Mouse (Mus musculus) spleen, postnatal 14 days (tissue): ENCODE data around the gene Sesn1.
A peak's percentile ranks its signal among the peaks of the same experiment; 100 is the strongest.
"Not testable (repeated sequence)": the region's sequence is repeated elsewhere in the genome, so short reads cannot be mapped to it uniquely, and the experiment has no call there.

Experiments used
- DNase-seq, 2 experiments: peaks; one replicate each; pipeline ENCODE4 v3.0.0; 2021 to 2022; ENCODE audit warnings: low spot score in 2 of 2

Sesn1 gene

DNA sequence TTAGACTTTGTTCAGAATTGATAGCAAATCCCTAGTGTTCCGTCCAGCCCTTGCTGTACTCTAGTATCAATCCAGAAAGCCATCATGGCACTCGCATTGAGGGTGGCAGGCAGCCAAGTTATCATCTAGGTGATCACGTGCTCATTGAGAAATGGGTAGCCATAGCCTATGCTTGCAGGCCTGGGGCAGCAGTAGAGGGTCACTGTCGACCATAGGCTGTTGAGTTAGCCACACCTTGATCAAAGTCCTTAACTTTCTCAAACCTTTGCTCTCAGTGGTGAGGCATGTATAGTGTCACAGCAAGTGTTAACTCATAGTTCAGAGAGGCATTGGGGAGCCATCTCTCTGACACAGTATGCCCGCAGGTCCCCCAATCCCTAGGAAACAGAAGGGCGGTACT is 11.4 kb downstream of the Sesn1 start:
- no peak for DNase-seq

DNA sequence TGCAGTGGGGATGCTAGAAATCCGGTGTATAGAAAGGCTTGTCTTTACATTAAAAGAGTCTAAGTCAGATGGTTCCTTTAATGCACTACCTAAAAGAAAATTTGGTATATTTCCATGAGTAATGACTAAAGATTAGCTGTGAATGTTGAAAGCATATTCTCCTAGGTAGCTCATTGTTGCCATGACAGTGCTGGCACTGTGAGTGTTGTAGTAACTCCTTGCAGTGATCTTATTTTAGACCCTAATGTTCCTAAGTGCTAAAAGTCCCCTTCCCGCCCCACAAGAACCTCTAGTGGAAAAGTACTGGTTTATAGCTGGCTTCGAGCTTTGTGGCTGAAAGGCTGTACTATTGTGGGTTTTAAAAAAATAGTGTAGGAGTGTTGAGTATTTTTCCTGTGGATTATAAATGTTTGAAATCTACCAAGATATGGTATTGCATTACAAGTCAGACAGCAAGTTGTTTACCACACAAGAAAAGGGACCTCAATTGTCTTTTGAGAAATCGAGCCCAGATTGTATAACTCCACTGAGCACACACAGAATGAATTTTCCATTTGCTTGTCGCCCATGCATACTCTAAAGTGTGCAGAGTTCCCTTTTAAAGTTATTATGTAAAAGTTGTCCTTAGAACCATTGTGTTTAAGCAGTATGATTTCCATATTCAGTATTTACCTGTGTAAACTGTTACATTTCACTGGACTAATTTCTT is 13.0 kb downstream of the Sesn1 start:
- DNase-seq = no peak

DNA sequence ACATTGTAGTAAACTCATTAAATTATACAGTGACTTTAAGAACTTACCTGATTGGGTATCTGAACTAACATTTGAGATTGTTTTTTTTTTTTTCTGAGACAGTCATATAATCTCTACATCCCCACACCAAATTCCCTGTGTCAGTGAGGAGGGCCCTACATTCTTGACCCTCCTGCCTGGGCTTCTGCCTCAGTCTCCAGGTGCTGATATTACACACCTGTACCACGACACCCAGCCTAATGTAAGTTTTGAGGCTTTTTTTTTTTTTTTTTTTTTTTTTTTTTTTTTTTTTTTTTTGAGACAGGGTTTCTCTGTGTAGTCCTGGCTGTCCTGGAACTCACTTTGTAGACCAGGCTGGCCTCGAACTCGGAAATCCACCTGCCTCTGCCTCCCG is 13.5 kb downstream of the Sesn1 start:
- not testable (repeated sequence) for DNase-seq

DNA sequence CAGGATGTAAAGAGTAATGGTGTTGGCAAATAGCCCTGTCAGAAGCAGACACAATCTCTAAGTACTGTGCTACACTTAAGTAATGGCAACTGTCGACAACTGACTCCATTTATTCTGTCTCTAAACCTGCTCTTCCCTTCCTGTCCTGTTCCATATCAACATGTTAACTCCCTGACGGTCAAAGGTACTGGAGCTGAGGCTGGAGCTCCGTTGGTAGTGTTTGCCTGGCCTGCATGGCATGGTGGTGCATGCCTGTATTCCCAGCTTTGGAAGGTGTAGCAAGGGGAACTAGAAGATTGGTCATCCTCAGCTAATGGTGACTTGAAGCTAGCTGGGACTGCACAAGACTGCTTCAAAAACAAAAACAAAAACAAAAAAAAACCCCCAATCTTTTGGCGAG is 14.2 kb downstream of the Sesn1 start:
- no peak for DNase-seq

DNA sequence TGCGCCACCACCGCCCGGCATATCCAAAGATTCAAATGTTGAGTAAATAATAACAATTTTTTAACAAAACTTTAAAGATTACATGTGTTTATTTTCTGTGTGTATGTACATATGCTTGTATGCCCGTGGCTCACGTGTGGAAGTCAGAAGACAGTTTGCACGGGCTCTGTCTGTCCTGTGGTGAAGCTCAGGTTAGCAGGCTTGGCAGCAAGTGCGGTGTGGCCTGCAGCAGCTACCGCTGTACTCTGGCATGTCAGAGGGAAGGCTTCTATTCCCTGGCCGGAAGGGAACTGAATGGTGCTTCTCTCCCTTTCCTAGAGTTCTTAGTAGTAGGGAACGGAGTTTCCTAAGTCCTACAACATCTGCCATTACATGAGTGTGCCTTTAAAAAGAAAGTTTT is 15.3 kb downstream of the Sesn1 start:
- DNase-seq = no peak

DNA sequence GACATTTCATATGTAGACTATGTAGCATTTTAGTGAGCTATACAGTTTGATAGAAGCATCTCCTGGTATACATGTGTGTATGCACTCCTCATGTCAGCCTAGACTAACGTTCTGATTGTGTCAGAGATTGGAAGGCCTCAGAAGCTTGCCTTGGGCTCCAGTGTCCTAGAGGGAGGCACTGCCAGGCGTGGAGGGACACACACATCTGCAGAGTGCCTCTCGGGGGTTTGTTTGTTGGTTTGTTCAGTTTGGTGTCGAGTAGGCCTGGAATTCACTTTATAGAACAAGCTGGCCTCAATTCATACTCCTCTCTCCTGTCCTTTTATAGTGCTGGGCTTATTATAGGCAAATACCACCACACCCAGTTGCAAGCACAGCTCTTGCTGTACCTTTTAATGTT is 16.3 kb downstream of the Sesn1 start:
- no peak for DNase-seq

DNA sequence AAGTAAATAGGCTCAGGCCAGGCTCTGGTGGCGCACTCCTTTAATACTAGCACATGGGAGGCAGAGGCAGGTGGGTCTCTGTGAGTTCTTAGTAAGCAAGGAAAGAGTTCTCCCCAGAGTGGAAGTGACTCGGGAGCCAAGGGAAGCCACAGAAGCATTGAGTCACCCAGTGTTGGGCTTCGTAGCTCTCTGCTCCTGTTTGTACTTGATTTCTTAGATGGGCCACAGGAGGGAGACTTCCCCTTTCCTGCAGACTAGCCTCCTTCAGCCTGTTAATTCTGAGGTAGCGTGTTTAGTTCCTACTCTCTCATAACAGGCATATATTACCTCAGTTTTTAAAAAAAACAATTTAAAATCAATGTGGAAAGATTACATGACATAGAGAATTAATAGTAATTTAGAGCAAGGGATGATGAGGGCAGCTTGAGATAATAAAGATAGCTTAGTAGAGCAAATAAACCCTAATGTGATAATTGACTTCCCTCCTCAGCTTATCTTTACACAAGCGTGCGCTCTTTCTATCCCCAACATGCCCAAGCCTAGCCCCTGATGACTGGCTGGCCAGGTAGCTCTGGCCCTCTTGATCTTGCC is 16.9 kb downstream of the Sesn1 start:
- DNase-seq = no peak

DNA sequence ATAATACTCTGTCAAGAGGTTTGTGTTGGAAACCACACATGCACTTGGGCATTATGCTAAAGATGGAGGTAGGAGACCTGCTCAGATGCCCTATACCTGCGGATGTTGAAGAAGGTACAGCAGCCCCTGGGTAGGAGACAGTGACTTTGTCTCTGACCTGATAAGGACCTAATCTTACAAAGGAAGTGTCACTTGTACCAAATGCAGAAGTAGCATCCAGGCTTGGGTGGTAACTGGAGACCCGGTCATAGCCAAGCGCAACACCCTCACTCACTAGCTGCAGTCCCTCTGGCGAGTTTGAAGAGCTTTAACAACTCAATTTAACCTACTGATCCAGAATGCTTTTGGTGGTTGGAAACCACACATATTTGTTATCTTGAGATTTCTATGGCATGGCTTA is 18.0 kb downstream of the Sesn1 start:
- no peak for DNase-seq

DNA sequence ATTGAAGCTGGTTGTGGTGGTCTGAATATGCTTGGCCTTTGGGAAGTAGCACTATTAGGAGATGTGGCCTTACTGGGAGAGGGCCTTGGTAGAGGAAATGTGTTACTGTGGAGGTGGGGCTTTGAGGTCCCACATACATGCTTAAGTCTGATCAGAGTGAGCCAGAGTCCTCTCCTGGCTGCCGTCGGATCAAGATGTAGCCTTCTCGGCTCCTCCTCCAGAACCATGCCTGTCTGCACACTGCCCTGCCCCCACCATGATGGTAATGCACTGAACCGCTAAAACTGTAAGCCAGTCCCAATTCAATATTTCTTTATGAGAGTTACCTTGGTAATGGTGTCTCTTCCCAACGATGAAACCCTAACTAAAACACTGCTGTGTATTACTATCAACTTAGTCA is 19.5 kb downstream of the Sesn1 start:
- no peak for DNase-seq

DNA sequence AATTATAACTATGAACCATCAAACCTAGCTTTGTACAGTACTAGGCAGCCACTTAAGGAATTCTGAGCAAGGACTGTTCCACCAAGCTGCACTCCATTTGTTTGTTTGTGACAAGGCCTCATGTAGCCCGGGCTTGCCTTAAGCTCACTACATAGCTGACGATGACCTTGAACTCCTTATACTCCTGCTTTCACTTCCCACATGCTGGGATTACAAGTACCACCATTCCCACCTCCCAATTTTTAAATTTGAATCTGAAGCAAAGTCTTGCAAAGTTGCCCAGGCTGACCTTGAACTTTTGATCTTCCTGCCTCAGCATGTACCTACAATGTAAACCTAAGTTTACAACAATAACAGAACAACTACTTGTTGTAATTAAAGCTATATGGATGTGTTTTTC is 20.2 kb downstream of the Sesn1 start:
- no peak for DNase-seq

DNA sequence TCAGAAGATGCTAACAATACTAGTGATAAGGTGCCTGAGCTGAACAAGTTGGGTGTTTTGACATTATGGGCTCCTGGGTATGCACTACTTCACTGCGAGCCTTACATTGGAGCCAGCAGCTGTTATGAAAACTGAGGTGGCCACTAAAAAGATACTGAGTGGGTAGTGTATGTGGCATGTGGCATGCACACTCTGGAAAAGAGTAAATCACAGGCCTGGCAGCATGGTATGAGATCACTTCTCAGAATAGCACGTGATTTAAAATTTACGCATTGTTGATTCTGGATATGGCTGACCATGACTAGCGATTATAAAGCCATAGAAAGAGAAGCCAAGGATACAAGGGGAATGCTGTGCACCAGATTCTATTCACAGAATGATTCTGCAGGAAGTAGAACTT is 20.7 kb downstream of the Sesn1 start:
- DNase-seq = no peak

DNA sequence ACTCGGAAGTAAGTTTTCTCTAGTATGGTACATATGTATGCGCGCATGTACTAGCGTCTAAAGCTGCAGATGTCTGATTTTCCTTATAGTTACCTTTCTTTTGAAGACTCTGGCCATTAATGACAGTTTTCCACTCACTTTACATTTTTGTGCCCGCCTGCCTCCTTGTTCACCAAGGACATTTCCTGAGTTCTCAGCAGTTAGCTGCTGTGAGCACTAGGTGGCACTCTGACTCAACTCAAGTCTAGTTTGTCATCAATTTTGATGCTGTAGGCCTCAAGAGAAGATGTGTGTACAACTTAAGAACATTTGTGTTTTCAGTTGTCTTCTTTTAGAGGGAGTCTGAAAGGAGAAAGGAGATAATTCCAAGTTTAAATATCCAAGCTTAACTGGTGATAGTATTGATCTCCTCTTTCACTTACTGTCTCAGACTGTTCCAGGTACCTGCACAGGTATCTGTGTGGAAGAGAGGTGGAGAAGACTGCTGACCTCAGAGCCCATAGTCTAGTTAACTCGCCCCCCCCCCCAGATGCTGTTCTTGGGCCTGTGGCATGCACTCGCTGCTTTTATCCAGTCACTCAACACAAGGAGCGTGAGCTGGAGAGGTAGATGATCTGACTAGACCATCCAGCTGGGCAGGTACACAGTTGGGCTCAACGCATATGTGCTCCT is 21.3 kb downstream of the Sesn1 start:
- DNase-seq = peak; percentile 39 to 71

DNA sequence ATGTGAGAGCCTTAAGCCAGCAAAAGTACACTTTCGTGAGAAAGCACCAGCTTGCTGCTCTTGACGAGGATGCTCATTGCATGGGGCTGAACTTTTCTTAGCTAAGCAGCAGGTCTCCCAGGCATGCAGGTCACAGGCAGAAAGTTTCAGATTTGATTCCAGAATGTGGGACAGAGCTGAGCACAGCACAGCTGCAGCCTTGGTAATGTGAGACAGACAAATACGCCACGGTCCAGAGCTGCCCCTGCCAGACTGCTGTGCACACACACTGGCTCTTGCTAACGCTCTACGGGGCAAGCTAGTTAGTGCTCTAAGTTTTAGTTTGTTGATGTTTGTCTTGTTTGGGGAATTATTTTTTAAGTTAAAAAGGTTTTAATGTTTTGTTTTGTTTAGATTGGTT is 22.5 kb downstream of the Sesn1 start:
- no peak for DNase-seq

DNA sequence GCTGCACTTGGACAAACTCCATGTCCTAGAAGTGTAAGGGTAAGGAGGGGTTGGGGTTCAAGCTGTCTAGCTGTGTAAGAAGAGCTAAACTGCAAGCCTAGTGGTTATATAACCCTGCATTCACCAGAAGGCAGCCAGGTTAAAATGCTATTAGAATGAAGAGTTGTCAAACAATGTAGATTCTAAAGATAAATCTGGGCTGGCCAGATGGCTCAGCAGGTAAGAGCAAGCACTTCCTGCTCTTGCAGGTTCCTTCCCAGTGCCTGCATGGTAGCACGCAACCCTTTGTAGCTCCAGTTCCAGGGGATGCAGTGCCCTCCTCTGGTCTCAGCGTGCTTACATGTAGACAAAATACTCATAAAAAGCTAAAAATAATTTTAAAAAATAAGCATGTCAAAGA is 24.4 kb downstream of the Sesn1 start:
- DNase-seq = no peak

DNA sequence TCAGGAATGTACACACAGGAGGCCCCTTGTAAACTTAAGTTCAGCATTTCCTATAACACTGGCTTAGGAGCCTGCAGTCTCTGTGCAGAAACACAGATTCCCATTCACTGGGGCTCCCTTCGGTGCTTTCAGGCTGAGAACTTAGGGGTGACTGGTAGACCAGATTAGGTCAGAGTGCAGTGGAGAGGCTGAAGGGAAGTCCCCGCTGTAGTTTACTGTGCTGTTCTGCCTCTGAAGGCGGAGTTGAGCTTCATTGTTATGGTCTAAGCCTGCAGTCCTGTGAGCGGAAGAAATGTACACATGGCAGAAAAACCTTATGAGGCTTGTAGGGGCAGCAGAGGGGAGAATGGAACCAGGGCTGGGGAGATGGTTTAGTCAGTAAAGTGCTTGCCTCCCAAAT is 29.2 kb downstream of the Sesn1 start:
- DNase-seq = no peak

DNA sequence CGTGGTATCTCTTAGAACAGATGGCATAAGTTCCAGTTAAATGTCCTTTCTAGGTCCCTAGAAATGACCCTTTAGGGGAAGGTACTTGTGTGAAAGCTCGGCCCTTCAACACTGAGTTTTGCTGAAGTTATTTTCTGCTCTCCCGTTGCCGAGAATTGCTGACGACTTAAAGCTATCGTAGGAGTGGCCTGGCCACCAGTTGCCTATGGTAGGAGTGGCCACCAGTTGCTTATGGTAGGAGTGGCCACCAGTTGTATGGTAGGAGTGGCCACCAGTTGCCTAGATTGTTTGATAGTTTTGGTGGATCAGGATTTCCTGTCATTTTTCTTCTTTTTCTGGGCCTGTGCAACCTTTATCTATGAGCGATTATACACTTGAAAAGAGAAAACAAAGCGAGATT is 38.0 kb downstream of the Sesn1 start:
- DNase-seq = no peak

DNA sequence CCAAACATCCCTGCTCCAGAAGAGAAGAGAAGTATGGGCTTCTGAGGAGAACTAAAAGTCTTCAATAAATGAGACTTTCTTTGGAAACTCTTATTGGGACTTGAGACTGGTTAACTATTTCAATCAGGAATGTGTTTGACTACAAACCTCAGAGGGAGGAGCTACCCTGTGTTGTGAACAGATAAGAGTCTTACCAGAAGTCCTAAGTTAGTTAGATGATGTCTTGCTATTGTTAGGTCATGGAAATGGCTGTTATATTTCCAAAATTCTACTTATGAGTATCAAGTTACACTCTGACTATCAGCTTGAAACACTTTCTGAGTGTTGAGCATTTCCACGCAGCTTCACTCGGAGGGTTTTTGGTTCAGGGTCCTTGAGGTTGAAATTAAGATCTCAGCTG is 39.0 kb downstream of the Sesn1 start:
- DNase-seq = no peak

DNA sequence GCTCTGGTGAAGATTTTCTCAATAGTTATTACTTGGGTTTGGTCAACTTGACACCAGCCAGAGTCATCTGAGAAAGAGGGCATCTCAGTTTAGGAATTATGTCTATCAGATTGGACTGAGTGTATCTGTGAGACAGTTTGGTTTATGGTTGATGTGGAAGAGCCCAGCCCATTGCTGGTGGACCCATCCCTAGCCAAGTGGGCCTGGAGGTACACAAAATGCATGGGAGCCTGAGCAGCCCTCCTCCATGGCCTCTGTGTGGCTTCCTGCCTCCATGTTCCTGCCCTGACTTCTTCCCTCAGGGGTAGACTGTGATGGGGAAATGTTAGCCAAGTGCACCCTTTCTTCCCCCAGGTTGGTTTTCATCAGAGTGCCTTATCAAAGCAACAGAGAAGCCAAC is 50.1 kb downstream of the Sesn1 start:
- no peak for DNase-seq

DNA sequence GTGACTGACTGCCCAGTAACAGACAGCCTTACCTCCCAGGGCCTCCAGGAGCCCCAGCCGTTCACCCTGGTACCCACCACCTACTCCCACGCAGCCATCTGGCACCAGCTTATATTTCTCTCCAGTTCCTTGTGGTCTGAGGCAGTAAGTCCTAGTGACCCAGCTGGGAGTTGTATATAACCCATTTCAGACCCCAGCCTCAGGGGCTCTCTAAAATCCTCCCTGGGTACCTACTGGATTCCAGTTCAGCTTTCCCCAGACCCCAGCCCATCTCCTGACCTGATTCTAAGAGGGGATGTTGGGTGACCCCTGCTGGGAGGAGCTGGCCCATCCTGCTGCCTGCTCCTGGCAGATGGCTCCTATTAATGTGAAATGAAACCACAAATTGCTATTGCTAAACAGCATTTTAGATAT is 50.5 kb downstream of the Sesn1 start:
- DNase-seq = no peak

DNA sequence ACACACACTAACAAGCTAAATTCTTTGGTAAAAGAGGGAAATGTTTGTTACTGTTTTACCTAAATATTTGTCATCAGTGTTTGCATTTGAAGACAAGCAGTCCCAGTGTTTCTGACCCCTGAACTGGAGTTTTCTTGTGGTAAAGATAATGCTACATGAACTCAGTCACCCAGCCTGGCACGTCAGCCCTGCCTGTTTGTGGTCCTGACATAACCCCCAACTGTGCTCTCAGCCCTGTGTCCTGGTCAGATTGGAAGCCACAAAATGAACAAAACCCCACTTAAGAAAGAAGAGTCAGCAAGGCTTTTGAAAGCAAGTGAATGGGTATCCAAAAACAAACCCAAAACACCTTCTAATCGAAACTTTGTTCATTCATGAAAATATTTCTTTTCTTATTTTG is 53.3 kb downstream of the Sesn1 start:
- DNase-seq = no peak

DNA sequence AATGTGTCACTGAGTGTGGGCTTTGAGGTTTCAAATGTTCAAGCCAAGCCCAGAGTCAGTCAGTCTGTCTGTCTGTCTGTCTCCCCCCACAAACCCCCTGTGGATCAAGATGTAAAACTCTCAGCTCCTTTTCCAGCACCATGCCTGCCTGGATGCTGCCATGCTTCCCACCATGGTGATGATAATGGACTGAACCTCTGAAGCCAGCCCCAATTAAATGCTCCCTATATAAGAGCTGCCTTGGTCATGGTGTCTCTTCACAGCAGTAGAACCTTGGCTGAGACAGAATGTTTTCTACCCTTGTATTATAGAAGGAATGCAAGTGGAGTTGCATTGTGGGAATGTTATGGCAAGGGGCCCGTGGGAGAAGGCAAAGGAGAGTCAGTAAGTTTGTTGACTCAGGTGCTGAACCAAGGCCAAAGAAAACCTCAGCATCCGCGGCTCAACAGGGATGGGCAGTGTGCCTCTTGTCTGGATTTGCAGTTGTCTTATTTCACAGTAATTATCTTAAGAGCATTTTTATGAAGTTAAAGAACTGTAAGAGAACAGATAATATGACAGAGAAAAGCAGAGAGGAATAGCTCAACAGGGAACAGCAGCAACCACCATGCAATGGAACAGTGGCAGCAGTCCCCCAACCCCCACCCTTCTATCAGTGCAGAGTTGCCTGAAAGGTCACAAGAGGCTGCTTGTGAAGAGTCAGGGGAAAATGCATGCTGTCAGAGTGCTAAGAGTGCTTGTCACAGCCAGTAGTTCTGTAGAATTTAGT is 56.5 kb downstream of the Sesn1 start:
- DNase-seq = no peak

DNA sequence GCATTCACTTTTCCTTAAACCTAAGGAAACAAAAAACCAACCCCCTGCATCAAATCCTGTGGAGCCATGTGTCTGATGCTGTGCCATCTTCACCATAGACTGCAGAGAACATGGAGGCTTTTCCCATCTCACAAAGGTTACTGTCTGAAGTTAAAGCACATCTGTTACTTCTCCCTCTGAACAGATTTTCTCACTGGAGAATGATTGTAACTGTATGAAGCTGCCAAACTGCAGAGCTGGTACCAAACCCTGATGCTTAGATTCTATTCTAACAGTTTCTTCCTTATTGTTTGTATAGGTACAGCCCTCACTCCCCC is 57.1 kb downstream of the Sesn1 start:
- no peak for DNase-seq

DNA sequence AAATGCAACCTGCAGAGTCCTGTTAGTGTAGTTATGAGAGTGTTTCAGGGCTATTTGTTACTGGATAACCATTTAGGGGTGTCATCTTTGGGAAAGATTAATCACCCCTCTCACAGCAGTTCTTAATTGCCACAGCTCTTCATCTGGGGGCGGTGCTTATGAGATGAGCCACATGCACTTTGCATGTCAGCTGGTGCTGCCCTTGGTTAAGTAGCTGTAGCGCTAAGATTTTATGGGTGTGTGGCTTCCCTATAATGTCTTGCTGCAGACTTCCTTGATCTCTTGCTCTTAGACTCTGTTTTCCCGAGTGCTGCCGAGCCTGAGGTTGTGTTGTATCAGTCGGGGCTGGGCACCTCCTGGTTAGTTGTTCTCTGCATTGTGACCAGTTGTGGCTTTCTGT is 58.2 kb downstream of the Sesn1 start:
- no peak for DNase-seq
